Mouse (Mus musculus) neural tube, embryonic 10.5 days (tissue): ENCODE measurements around the gene Gm5431.
"Not testable (repeated sequence)": the region's sequence is repeated elsewhere in the genome, so short reads cannot be mapped to it uniquely, and the experiment has no call there.

ENCODE experiments used
- DNase-seq: peaks from one replicate; pipeline ENCODE4 v3.0.0-alpha.2; 2017; ENCODE audit warnings: low spot score; ENCODE audit errors: extremely low spot score

The Gm5431 gene

DNA sequence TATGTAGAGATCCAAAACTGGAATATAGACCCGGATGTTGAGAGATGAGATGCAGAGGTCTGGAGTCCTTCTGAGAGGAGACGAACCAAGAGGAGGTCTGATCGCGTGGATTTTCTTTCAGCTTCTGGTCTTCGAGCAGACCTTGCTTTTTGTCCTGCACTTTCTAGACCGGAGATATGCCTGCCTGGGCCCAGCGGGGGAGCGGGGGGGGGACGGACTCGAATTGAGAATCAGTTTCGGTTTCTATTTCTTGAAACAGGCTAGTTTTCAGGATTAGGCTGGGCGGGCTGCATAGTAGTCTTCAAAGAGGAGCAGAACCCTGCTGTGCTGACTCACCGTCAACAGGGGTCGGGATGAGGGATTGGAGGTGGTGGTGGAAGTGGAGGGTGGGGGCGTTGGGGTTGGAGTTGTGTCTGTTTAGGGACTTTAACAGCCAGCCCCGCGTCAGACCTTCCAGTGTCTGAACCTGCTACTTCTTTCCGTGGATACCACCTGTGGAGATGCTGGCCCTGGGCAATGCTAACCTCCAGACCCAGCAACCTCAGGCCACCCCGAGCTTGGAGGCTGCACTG lies 30.7 kb downstream of the Gm5431 start, which contains the start of gene Irgm1:
Gene Irgm1 (minus strand): TSS at position 483 of the 572 bp plus-strand sequence.
- peak; percentile 56 for DNase-seq

DNA sequence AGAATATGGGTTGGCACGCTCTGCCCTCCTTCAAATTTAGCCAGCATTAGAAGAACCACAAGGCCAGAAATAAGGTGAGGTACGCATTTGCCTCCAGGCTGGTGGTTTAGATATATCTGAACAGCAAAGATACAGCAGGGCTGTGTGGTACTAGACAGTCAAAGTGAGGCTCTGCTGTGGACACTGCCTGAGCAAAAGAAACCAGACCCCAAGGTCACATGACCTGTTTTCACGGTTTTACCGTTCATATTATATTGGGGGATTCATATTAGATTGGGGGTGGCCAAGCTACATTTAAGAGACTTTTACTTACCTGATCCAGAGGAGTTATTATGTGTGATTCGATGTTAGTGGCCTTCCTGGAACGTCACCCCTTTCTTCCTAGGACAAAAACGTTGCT lies 31.2 kb downstream of the Gm5431 start:
- no peak for DNase-seq

- DNase-seq = no peak
These were observed 32.5 kb downstream of the Gm5431 start for GRCm38 (mm10) chr11:48869380-48870110.

DNA sequence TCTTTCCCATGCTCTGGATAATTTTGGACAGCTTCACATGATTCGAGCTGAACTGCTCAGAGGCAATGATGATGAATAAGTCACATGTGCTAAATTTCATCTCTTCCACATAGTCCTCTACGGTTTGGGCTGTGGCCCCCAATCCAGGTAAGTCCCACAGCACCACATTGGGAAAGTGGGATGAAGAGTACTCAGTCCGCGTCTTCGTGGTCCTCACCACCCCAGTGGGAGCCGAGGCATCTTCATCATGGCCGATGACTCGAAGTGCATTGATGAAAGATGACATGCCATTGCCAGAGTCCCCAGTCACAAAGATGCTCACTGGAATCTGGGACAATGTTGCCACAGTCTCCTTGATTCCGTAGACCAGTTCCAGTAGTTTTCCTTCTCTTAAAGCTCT lies 35.5 kb downstream of the Gm5431 start:
- DNase-seq = no peak

DNA sequence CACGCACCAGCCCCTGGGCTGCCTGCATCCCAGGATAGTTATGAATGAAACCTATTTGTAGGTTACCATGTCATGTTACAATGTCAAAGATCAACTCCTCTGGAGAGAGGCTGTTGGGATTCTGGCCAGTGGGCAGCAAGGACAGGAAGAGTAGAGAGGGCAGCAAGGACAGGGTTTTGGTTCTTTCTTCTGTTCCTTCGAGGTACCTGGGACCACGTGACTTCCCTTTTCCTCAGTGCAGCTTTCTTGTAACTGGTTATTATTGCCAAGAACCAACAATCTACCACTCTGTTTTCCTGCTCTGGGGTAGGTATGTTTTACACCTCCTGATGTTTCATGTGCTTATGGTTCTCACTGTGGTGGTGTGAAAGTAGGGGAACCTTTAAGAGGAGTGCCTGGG lies 38.2 kb downstream of the Gm5431 start:
- DNase-seq = no peak

- DNase-seq = no peak
These were observed 39.2 kb downstream of the Gm5431 start for GRCm38 (mm10) chr11:48862784-48863319.

DNA sequence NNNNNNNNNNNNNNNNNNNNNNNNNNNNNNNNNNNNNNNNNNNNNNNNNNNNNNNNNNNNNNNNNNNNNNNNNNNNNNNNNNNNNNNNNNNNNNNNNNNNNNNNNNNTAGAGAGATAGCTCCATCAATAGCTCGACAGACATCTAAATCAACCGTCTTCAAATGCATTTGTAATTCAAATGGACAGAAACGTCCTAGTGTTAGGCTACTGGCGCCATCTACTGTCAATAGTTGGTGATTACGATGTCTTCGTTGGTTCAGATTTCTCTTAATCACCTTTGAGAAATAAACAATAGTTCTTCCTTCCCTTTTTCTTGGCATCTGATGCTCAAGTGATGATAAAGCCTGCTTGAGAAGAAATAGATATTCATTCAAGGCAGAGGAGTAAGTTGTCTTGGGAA lies 43.0 kb downstream of the Gm5431 start:
- no peak for DNase-seq

GRCm38 (mm10) chr11:48853474-48854180 lies 48.4 kb downstream of the Gm5431 start:
- peak; percentile 89 for DNase-seq

GRCm38 (mm10) chr11:48852624-48853473 lies 49.2 kb downstream of the Gm5431 start:
- DNase-seq = peak; percentile 62

- no peak for DNase-seq
These were observed 49.8 kb downstream of the Gm5431 start for GRCm38 (mm10) chr11:48852190-48852589.

DNA sequence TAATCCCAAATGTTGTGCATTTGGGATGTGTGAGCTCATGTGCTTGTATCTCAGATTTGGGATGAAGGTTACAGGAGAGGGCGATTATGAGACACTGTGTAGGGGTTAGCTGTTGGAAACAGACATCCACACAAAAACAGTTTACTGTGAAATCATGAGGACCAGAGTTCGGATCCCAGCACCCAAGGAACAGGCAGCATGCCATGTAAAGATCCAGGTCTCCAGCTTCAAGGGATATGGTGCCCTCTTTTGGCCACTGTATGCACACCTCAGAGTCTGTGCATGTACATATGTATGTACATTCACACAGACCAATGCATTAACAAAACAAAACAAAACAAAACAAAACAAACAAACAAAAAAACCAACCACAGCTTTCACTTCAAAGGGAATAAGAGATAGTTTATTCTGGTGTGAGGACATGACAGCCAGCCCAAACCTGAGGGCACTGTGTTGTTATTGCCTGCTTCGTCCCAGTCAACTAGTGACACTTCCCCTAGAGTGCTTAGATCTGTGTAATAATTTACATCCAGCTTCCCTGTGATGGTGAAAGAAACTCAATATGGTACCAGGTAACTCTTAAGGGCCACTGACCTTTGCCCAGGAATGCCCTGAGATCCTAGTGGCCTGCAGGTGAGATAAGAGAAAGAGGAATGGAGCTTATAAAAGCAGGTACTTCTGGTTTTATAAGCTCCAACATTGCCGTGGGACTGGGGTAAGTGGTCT lies 50.6 kb downstream of the Gm5431 start:
- DNase-seq = no peak

- no peak for DNase-seq
These were observed 51.8 kb downstream of the Gm5431 start for GRCm38 (mm10) chr11:48850240-48850639.

DNA sequence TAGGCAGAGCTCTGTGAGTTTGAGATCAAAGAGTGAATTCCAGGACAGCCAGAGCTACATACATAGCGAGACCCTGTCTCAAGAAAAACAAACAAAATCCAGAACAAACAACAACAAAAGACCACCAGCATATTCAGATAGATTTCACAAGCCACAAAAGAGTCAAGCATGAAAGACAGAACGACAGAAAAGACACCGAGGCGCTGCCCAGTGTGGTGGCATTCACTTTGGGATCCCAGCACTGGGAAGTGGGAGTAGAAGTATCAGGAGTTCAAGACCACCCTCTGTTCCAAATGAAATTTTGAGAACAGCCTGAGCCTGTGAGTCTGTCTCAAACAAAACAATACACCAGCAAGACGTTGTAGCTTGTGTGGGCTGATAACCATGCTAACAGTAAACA lies 55.1 kb downstream of the Gm5431 start:
- DNase-seq = no peak

- DNase-seq = not testable (repeated sequence)
These were observed 55.7 kb downstream of the Gm5431 start for GRCm38 (mm10) chr11:48846362-48846761.

- no peak for DNase-seq
These were observed 56.7 kb downstream of the Gm5431 start for GRCm38 (mm10) chr11:48845244-48845815.

DNA sequence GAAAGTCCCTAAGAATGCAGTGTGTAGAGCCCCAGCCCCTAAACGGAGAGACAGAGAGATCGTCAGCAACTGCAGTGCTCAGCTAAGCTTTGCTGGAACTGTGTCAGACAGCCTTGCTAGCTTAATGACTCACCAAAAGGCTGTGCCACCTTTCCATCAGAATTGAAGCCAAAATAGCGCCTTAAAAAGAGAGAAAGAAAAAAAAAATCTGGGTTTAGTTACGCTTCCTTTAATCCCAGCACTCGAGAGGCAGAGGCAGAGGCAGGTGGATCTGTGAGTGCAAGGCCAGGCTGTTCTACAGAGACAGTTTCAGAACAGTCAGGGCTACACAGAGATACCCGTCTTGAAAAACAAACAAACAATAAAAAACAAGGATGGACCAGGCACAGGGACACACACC lies 57.7 kb downstream of the Gm5431 start:
- no peak for DNase-seq

- no peak for DNase-seq
These were observed 58.8 kb downstream of the Gm5431 start for GRCm38 (mm10) chr11:48843202-48843601.

DNA sequence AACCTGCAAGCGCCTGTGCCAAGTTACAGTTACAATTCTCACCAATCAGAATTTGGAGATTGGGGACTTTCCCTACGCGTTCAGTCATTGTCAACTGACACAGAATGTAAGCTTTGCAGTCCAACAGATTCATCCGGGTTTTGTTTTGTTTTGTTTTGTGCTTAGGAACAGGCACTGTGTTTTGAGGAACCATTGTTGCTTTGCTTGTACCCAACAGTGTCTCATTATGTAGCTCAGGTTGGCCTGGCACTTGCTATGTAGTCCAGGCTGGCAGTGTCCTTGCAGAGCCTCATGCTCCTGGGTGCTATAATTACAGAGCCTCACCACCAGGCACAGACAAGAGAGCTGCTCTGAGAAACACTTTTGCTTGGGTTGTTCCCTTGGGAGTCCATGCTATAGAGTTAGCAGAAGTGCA lies 59.6 kb downstream of the Gm5431 start:
- DNase-seq = no peak

DNA sequence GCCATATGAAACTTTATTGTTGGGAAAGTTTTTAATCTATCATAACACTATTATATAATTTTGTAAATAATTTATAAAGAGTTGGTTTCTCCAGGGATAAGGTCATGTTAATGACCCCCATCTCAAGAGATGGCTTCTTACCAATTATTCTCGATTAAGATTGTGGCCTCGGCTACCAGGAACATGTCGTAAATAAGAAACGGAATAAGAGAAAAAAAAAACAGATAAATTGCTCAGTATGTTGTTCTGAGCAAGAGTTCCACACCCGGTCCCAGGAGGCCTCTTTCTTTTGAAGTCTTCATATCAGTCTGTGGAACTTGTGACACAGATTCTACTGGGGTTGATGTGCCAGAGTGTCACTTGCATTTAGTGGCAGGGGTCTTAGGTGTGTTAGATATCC lies 60.8 kb downstream of the Gm5431 start:
- DNase-seq = no peak

DNA sequence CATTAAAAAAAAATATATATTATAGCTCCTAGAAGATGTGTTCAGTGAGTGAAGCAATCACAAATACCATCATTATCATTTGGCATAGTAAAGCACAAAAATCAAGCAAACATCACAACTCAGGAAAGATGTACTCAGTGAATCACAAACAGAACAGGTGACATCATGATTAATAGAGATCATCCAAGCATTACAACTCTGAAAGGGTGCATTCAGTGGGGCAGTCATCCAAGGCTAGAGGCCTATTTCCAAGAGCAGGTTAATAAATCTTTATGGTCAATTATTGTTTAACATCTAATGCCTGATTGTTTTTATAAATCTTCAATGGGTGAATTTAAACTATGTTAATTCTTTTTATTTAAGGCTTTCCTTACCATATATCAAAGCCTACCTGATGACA lies 61.2 kb downstream of the Gm5431 start:
- no peak for DNase-seq
